Mouse (Mus musculus) CD4-positive, CD25-positive, alpha-beta regulatory T cell, adult 4 months (primary cell): ENCODE data around the gene Zfp704. TPM values are rescaled to one million over a fixed set of nuclear protein-coding genes. Genes with fewer than 3 reads are reported as not detected.
"Not testable (repeated sequence)": the region's sequence is repeated elsewhere in the genome, so short reads cannot be mapped to it uniquely, and the experiment has no call there.

Experiments used
- ATAC-seq: one replicate; pipeline ENCODE4 v1.8.0; 2017
- polyA plus RNA-seq, 2 experiments: library from polyadenylated mRNA; unstranded; fragments of 100-300 nt; shearing (Covaris generic); gene quantifications; one replicate each; pipeline ENCODE4 v1.2.1; 2017

Gene Zfp704
- polyA plus RNA-seq, 2 experiments from 2014 or later: 0.73 to 1.4 TPM

- no peak for ATAC-seq
These were observed 15.4 kb downstream of the Zfp704 start for GRCm38 (mm10) chr3:9594457-9594856.

- ATAC-seq: peak; percentile 75
These were observed 16.1 kb downstream of the Zfp704 start for GRCm38 (mm10) chr3:9593832-9594231.

GRCm38 (mm10) chr3:9591416-9592110 lies 18.3 kb downstream of the Zfp704 start:
- no peak for ATAC-seq

GRCm38 (mm10) chr3:9588635-9589034 lies 21.2 kb downstream of the Zfp704 start:
- ATAC-seq: no peak

- ATAC-seq: no peak
These were observed 22.6 kb downstream of the Zfp704 start for GRCm38 (mm10) chr3:9587304-9587703.

GRCm38 (mm10) chr3:9583516-9583915 lies 26.4 kb downstream of the Zfp704 start:
- no peak for ATAC-seq

GRCm38 (mm10) chr3:9580952-9581798 lies 28.7 kb downstream of the Zfp704 start:
- ATAC-seq: no peak

GRCm38 (mm10) chr3:9580102-9580501 lies 29.8 kb downstream of the Zfp704 start:
- ATAC-seq: no peak

GRCm38 (mm10) chr3:9579028-9579643 lies 30.7 kb downstream of the Zfp704 start:
- no peak for ATAC-seq

- no peak for ATAC-seq
These were observed 33.0 kb downstream of the Zfp704 start for GRCm38 (mm10) chr3:9576872-9577271.

GRCm38 (mm10) chr3:9574305-9574704 lies 35.6 kb downstream of the Zfp704 start:
- ATAC-seq: no peak

- no peak for ATAC-seq
These were observed 36.3 kb downstream of the Zfp704 start for GRCm38 (mm10) chr3:9573581-9573980.

- no peak for ATAC-seq
These were observed 37.6 kb downstream of the Zfp704 start for GRCm38 (mm10) chr3:9572261-9572660.

GRCm38 (mm10) chr3:9570782-9571181 lies 39.1 kb downstream of the Zfp704 start:
- no peak for ATAC-seq

GRCm38 (mm10) chr3:9569706-9570105 lies 40.2 kb downstream of the Zfp704 start:
- not testable (repeated sequence) for ATAC-seq

- no peak for ATAC-seq
These were observed 41.2 kb downstream of the Zfp704 start for GRCm38 (mm10) chr3:9568565-9569228.

GRCm38 (mm10) chr3:9567948-9568347 lies 41.9 kb downstream of the Zfp704 start:
- ATAC-seq: no peak

GRCm38 (mm10) chr3:9566831-9567230 lies 43.1 kb downstream of the Zfp704 start:
- ATAC-seq: no peak

- no peak for ATAC-seq
These were observed 46.3 kb downstream of the Zfp704 start for GRCm38 (mm10) chr3:9563562-9563961.

- ATAC-seq: no peak
These were observed 47.1 kb downstream of the Zfp704 start for GRCm38 (mm10) chr3:9562649-9563328.

- ATAC-seq: no peak
These were observed 51.9 kb downstream of the Zfp704 start for GRCm38 (mm10) chr3:9557778-9558560.
